Mouse (Mus musculus): ENCODE results near the gene AI481877. TPM values are rescaled to one million over a fixed set of nuclear protein-coding genes. Genes with fewer than 3 reads are reported as not detected.

The AI481877 gene
- polyA plus RNA-seq, 1 experiment from 2014 or later = not detected

DNA sequence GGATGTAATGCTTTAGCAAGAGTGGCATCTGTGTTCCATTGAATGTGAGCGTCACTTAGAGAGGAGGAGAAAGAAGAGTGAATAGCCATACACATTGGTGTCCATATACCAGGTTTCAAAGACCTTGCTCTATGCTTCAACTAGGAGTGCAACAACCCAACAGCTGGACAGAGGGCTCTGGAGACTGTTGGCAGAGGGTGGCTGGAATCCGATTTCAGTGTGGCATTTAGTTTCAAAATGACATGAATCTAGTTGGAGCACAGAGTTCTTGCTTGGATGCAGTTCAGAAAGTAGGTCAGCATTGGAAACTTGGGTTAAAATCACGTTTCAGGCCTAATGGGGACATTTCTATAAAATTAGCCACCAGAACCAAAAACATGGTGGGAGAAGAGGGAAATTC is 123.6 kb downstream of the AI481877 start:
- no peak overlapping the region for H3K4me3 ChIP-seq (replicated peaks)
- H3K27ac ChIP-seq = no peak overlapping the region
- H3K36me3 ChIP-seq = no peaks in the 10 kb centered on the region
- H3K4me1 ChIP-seq = peaks cover 6% of the 10 kb centered on the region; the same call in 1 of the 2 replicates
- no peak overlapping the region for H3K9ac ChIP-seq
- no peaks in the 10 kb centered on the region for H3K27me3 ChIP-seq (replicated peaks)
- no peaks in the 10 kb centered on the region for H3K9me3 ChIP-seq
- WGBS = 89% methylated on average over 3 of the region's 3 CpGs
- no peak overlapping the region for H3K4me2 ChIP-seq
- no peak for ATAC-seq (ENCODE audit: insufficient read depth, low FRiP score, low read depth)

DNA sequence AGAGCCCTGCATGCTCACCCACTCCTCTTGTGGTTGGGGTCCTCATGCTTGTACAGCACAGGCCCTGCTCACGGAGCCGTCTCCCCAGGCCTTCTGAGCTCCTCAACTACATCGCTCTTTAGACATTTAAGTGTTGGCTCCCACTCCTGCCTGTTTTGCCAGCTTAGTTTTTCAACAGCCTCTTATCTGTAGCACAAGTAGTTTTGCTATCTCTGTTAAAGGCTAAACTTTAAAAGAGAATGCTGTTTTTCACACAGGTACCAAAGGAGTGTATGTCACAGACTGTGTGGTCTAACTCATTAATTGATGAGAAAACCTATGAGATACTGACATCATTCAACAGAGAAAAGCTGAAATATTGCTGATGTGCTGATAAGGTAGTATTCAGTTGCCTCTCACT is 127.3 kb downstream of the AI481877 start:
- Histone ChIP-seq H3K9ac (no peak overlapping the region), H3K4me2 (no peak overlapping the region), H3K36me3 (no peaks in the 10 kb centered on the region), H3K27me3 (replicated peaks) (no peaks in the 10 kb centered on the region), H3K4me1 (peaks cover 6% of the 10 kb centered on the region; the same call in 1 of the 2 replicates), H3K27ac (no peak overlapping the region), H3K9me3 (no peaks in the 10 kb centered on the region), H3K4me3 (replicated peaks) (no peak overlapping the region)
- WGBS = 77% methylated on average over 3 of the region's 3 CpGs
- no peak for ATAC-seq (ENCODE audit: insufficient read depth, low FRiP score, low read depth)

- Histone ChIP-seq H3K27ac (no peak overlapping the region), H3K4me3 (replicated peaks) (no peak overlapping the region), H3K9me3 (no peaks in the 10 kb centered on the region), H3K36me3 (no peaks in the 10 kb centered on the region), H3K27me3 (replicated peaks) (no peaks in the 10 kb centered on the region), H3K9ac (no peak overlapping the region), H3K4me1 (peaks cover 11% of the 10 kb centered on the region), H3K4me2 (no peak overlapping the region)
- ATAC-seq (ENCODE audit: insufficient read depth, low FRiP score, low read depth) = no peak
- 77% methylated on average over 4 of the region's 4 CpGs for WGBS
Measured at GRCm38 (mm10) chr4:59009696-59010095, 129.1 kb downstream of the AI481877 start.

DNA sequence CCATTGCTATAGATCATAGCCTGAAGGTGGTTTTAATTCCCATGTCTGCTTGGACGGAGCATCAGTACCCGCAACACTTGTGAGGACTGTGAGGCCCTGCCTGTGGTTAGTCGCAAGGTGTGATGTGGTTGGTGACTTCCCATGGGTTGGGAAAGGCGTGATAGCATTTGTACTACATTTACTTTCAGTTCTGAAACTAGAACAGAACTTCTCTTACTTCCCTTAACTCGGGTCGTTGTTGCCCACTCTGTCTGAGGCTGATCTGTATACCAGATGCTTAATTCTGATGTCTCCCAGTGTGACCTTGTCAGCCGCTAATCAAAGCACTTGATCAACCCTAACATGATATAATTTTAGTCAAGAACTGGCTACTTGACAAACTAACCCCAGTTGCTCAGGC is 129.6 kb downstream of the AI481877 start:
- Histone ChIP-seq H3K9ac (no peak overlapping the region), H3K9me3 (no peaks in the 10 kb centered on the region), H3K4me1 (peaks cover 15% of the 10 kb centered on the region), H3K27me3 (replicated peaks) (no peaks in the 10 kb centered on the region), H3K27ac (no peak overlapping the region), H3K4me3 (replicated peaks) (no peak overlapping the region), H3K36me3 (no peaks in the 10 kb centered on the region), H3K4me2 (no peak overlapping the region)
- 88% methylated on average over 7 of the region's 7 CpGs for WGBS
- no peak for ATAC-seq (ENCODE audit: insufficient read depth, low FRiP score, low read depth)

DNA sequence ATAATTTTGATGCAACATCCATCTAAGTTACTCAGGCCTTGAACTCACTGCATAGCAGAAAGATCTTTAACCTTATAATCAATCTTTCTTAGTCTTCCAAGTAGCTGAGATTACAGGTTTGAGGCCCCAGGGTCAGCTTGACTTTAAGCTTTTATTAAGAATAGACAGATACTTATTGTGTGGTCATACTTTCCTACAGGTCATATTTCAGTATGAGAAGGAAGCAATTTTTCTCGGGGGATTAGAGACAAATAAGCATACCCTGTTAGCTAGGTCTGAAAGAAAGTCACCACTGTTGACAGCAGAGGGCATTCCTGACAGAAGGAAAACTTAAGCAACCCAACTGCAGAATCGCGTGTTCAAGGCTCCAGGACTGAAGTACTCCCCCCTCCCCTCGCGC is 130.8 kb downstream of the AI481877 start:
- no peaks in the 10 kb centered on the region for H3K27me3 ChIP-seq (replicated peaks)
- no peak overlapping the region for H3K27ac ChIP-seq
- no peak overlapping the region for H3K4me3 ChIP-seq (replicated peaks)
- ATAC-seq (ENCODE audit: insufficient read depth, low FRiP score, low read depth) = no peak
- H3K4me2 ChIP-seq = no peak overlapping the region
- peaks cover 18% of the 10 kb centered on the region for H3K4me1 ChIP-seq
- WGBS = 74% methylated on average over 5 of the region's 5 CpGs
- H3K9me3 ChIP-seq = no peaks in the 10 kb centered on the region
- H3K36me3 ChIP-seq = no peaks in the 10 kb centered on the region
- H3K9ac ChIP-seq = no peak overlapping the region

DNA sequence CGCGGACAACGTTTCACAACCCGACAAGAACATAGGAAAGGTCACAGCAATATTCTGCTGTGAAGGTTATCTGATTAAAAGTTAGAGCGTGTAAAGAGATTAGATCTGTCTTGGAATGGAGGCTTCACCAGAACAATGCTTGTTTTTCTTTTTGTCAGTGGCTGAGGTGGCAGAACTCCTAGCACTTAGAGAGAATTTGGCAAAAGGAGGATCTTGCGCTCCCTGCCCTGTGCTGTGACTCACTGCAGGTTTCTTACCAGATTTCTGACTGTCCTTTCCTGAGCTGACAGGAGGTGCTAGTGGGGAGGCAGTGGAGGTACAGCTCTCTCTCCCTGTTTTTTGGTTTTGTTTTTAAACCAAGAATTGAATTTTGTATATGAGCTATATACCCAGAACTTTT is 131.8 kb downstream of the AI481877 start:
- no peak for ATAC-seq (ENCODE audit: insufficient read depth, low FRiP score, low read depth)
- H3K9ac ChIP-seq = no peak overlapping the region
- 80% methylated on average over 6 of the region's 6 CpGs for WGBS
- no peak overlapping the region for H3K4me3 ChIP-seq (replicated peaks)
- no peaks in the 10 kb centered on the region for H3K27me3 ChIP-seq (replicated peaks)
- H3K4me2 ChIP-seq = no peak overlapping the region
- H3K9me3 ChIP-seq = no peaks in the 10 kb centered on the region
- peaks cover 18% of the 10 kb centered on the region for H3K4me1 ChIP-seq
- H3K36me3 ChIP-seq = no peaks in the 10 kb centered on the region
- H3K27ac ChIP-seq = no peak overlapping the region

DNA sequence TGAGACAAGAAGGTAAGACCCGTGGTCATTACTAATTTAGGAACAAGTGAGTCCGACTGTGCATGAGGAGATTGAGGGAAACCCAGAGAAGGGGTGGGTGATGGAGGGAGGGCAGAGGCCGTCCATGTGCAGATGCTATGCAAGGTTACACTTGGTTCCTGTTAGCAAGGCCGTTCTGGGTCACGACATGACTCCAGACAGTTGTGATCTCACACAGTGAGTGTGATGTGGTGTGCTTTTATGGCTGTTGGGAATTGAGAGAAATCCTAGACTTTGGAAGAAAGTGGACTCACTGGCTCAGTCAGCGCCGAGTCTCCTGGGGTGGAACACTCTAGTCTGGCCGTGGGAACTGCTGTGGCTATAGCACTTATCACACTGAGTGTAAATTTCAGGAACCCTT is 132.6 kb downstream of the AI481877 start:
- Histone ChIP-seq H3K4me2 (no peak overlapping the region), H3K9me3 (no peaks in the 10 kb centered on the region), H3K4me1 (peaks cover 18% of the 10 kb centered on the region), H3K27ac (no peak overlapping the region), H3K36me3 (no peaks in the 10 kb centered on the region), H3K9ac (no peak overlapping the region), H3K27me3 (replicated peaks) (no peaks in the 10 kb centered on the region), H3K4me3 (replicated peaks) (no peak overlapping the region)
- ATAC-seq (ENCODE audit: insufficient read depth, low FRiP score, low read depth) = no peak
- 72% methylated on average over 8 of the region's 8 CpGs for WGBS

DNA sequence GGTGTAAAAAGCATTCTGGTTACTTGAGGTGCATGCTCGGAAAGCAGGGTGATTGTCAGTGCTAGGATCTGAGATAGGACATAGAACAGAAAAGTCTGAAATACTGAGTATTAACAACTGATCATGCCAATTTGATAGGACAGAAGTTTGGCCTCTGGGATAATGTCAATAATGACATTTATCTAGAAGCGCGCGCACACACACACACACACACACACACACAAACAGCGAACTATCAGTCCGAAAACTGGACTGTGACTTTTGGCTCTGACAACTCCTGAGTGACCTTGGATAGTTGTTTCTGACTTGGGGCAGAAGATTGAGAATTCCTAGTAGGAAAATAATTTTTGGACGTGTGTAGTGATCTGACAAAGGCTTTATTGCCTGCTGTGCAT is 135.0 kb downstream of the AI481877 start:
- Histone ChIP-seq H3K4me1 (peaks cover 12% of the 10 kb centered on the region; the same call in 1 of the 2 replicates), H3K4me3 (replicated peaks) (peak overlapping the region; percentile 89), H3K9ac (peak overlapping the region; percentile 70), H3K27ac (peak overlapping the region; percentile 85; the same call in 1 of the 2 replicates), H3K27me3 (replicated peaks) (no peaks in the 10 kb centered on the region), H3K4me2 (peak overlapping the region; percentile 65), H3K9me3 (no peaks in the 10 kb centered on the region), H3K36me3 (no peaks in the 10 kb centered on the region)
- WGBS = 20% methylated on average over 7 of the region's 7 CpGs
- no peak for ATAC-seq (ENCODE audit: insufficient read depth, low FRiP score, low read depth)

GRCm38 (mm10) chr4:59002948-59003805 is 135.6 kb downstream of the AI481877 start, which contains the start of gene Gm20503:
Gene Gm20503, plus strand, starts transcription at chr4:59003210.
- under 1% methylated on average over 89 of the region's 89 CpGs for WGBS
- H3K4me1 ChIP-seq = peaks cover 15% of the 10 kb centered on the region; the same call in 1 of the 2 replicates
- peak within 1 kb of the TSS; percentile 89 for H3K4me3 ChIP-seq (replicated peaks)
- no peaks in the 10 kb centered on the region for H3K9me3 ChIP-seq
- ATAC-seq (ENCODE audit: insufficient read depth, low FRiP score, low read depth) = peak; percentile 99
- peak within 1 kb of the TSS; percentile 70 for H3K9ac ChIP-seq
- H3K27me3 ChIP-seq (replicated peaks) = no peaks in the 10 kb centered on the region
- H3K4me2 ChIP-seq = peak within 1 kb of the TSS; percentile 65
- peak within 1 kb of the TSS; percentile 85 for H3K27ac ChIP-seq
- no peaks in the 10 kb centered on the region for H3K36me3 ChIP-seq

- no peak overlapping the region for H3K4me2 ChIP-seq
- WGBS = 4% methylated on average over 2 of the region's 2 CpGs
- H3K27ac ChIP-seq = no peak overlapping the region
- H3K4me3 ChIP-seq (replicated peaks) = no peak overlapping the region
- no peaks in the 10 kb centered on the region for H3K9me3 ChIP-seq
- peaks cover 16% of the 10 kb centered on the region; the same call in 1 of the 2 replicates for H3K4me1 ChIP-seq
- H3K27me3 ChIP-seq (replicated peaks) = no peaks in the 10 kb centered on the region
- no peak overlapping the region for H3K9ac ChIP-seq
- H3K36me3 ChIP-seq = no peaks in the 10 kb centered on the region
- no peak for ATAC-seq (ENCODE audit: insufficient read depth, low FRiP score, low read depth)
Measured at GRCm38 (mm10) chr4:59000614-59001013, 138.2 kb downstream of the AI481877 start.

DNA sequence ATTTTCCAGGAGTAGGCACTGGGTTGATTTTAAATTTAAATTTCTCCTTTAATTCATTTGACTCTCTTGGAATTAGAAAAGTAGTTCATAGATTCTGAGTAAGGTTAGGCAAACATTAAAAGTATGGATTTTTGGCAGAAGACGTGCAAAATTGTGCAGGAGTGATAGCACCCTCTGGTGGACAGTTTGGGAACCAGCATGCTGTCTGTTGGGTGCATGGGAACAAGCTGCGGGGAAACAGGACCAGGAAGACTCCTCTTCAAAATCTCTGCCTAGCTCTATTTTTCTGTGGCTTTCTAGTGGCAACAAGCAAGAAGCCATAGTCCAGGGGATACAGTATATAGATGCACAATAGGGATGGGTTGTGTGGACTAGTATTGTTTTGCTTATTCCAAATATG is 139.1 kb downstream of the AI481877 start:
- Histone ChIP-seq H3K27me3 (replicated peaks) (no peaks in the 10 kb centered on the region), H3K4me2 (no peak overlapping the region), H3K27ac (no peak overlapping the region), H3K36me3 (no peaks in the 10 kb centered on the region), H3K4me3 (replicated peaks) (no peak overlapping the region), H3K9ac (no peak overlapping the region), H3K9me3 (no peaks in the 10 kb centered on the region), H3K4me1 (peaks cover 16% of the 10 kb centered on the region; the same call in 1 of the 2 replicates)
- no peak for ATAC-seq (ENCODE audit: insufficient read depth, low FRiP score, low read depth)
- 6% methylated on average over 2 of the region's 2 CpGs for WGBS

- Histone ChIP-seq H3K27ac (no peak overlapping the region), H3K4me3 (replicated peaks) (no peak overlapping the region), H3K27me3 (replicated peaks) (no peaks in the 10 kb centered on the region), H3K36me3 (no peaks in the 10 kb centered on the region), H3K4me1 (0 out of 2 replicates have a peak, but pooled peaks cover 9% of the 10 kb centered on the region), H3K9ac (no peak overlapping the region), H3K9me3 (no peaks in the 10 kb centered on the region), H3K4me2 (no peak overlapping the region)
- ATAC-seq (ENCODE audit: insufficient read depth, low FRiP score, low read depth) = no peak
- 81% methylated on average over 1 of the region's 1 CpGs for WGBS
Measured at GRCm38 (mm10) chr4:58998688-58999087, 140.1 kb downstream of the AI481877 start.
